Mouse (Mus musculus) gastrocnemius, adult 2 months (tissue): ENCODE measurements around the gene Pex6. TPM values are rescaled to one million over a fixed set of nuclear protein-coding genes. Genes with fewer than 3 reads are reported as not detected.

Source experiments
- DNase-seq: peaks from one replicate; pipeline ENCODE4 v3.0.0; 2022
- H3K27ac ChIP-seq: fragments of 200-600 bp; 2 replicates; pipeline ENCODE4 v1.8.1; 2022; ENCODE audit warnings: mild to moderate bottlenecking
- H3K4me3 ChIP-seq: fragments of 200-600 bp; 2 replicates; pipeline ENCODE4 v1.8.1; 2022; ENCODE audit warnings: mild to moderate bottlenecking, moderate library complexity
- CTCF ChIP-seq: fragments of 200-600 bp; IDR thresholded peaks from 2 replicates; pipeline ENCODE4 v1.8.1; 2022; ENCODE audit warnings: antibody characterized with exemption, mild to moderate bottlenecking, moderate library complexity
- intact Hi-C: fragments of 180-260 bp; cut with DNase I; formaldehyde crosslinking; loops from one replicate; pipeline ENCODE4 v1.15.1; 2025
- total RNA-seq, 2 experiments: library from RNA; stranded (reverse); gene quantifications; 2 replicates each; pipeline ENCODE4 v1.2.3; 2021

Pex6 gene
- total RNA-seq, 2 experiments from 2014 or later: 13.4 to 21.8 TPM

GRCm38 (mm10) chr17:46681466-46682118 is 29.7 kb upstream of the Pex6 start:
- no peak for TF ChIP-seq CTCF
- intact Hi-C loops: loop anchor here (1.0 to 5.0 kb wide), 3 partner anchors 24 to 71 kb away; partner anchors contain the start of genes Cnpy3, Klc4, Mrpl2 and Ppp2r5d
- Histone ChIP-seq H3K27ac (peak overlapping the region; percentile 92), H3K4me3 (peak overlapping the region; percentile 77)
- DNase-seq: no peak

- TF ChIP-seq CTCF: no peak
- no peak for DNase-seq
- no peak overlapping the region for H3K4me3 ChIP-seq
- H3K27ac ChIP-seq: no peak overlapping the region
- intact Hi-C loops: loop anchor here (5.0 kb wide), 1 partner anchor 69 kb away; the partner anchor contains the start of gene Cnpy3
Measured at GRCm38 (mm10) chr17:46682654-46683389, 28.4 kb upstream of the Pex6 start.

- intact Hi-C loops: no loop called here
- DNase-seq: no peak
- H3K27ac ChIP-seq: no peak overlapping the region
- TF ChIP-seq CTCF: no peak
- H3K4me3 ChIP-seq: no peak overlapping the region
Measured at GRCm38 (mm10) chr17:46685913-46686312, 25.4 kb upstream of the Pex6 start.

- Histone ChIP-seq H3K4me3 (no peak overlapping the region), H3K27ac (no peak overlapping the region)
- no peak for TF ChIP-seq CTCF
- intact Hi-C loops: no loop called here
- DNase-seq: no peak
Measured at GRCm38 (mm10) chr17:46690665-46691064, 20.6 kb upstream of the Pex6 start.

GRCm38 (mm10) chr17:46691390-46691789 is 19.9 kb upstream of the Pex6 start:
- Histone ChIP-seq H3K27ac (no peak overlapping the region), H3K4me3 (no peak overlapping the region)
- intact Hi-C loops: no loop called here
- DNase-seq: no peak
- TF ChIP-seq CTCF: no peak

- H3K4me3 ChIP-seq: no peak overlapping the region
- H3K27ac ChIP-seq: no peak overlapping the region
- intact Hi-C loops: no loop called here
- no peak for DNase-seq
- no peak for TF ChIP-seq CTCF
Measured at GRCm38 (mm10) chr17:46694517-46695063, 16.7 kb upstream of the Pex6 start.

- no peak for TF ChIP-seq CTCF
- Histone ChIP-seq H3K4me3 (no peak overlapping the region), H3K27ac (no peak overlapping the region)
- no peak for DNase-seq
- intact Hi-C loops: no loop called here
Measured at GRCm38 (mm10) chr17:46698515-46698914, 12.7 kb upstream of the Pex6 start.

- no peak for TF ChIP-seq CTCF
- H3K27ac ChIP-seq: no peak overlapping the region
- no peak overlapping the region for H3K4me3 ChIP-seq
- intact Hi-C loops: no loop called here
- no peak for DNase-seq
Measured at GRCm38 (mm10) chr17:46699245-46699644, 12.0 kb upstream of the Pex6 start.

GRCm38 (mm10) chr17:46699912-46700311 is 11.4 kb upstream of the Pex6 start:
- intact Hi-C loops: loop anchor here (10.0 kb wide), 1 partner anchor 145 kb away; the partner anchor contains the start of gene Srf

GRCm38 (mm10) chr17:46701489-46701888 is 9.8 kb upstream of the Pex6 start:
- DNase-seq: no peak
- no peak for TF ChIP-seq CTCF
- Histone ChIP-seq H3K4me3 (no peak overlapping the region), H3K27ac (no peak overlapping the region)
- intact Hi-C loops: loop anchor here (10.0 kb wide), 1 partner anchor 147 kb away; the partner anchor contains the start of gene Srf

More at GRCm38 (mm10) chr17:46699912-46700311, 11.4 kb upstream of the Pex6 start:
- DNase-seq: no peak
- H3K4me3 ChIP-seq: no peak overlapping the region
- TF ChIP-seq CTCF: no peak
- no peak overlapping the region for H3K27ac ChIP-seq

GRCm38 (mm10) chr17:46702100-46702499 is 9.2 kb upstream of the Pex6 start:
- no peak for DNase-seq
- no peak overlapping the region for H3K4me3 ChIP-seq
- intact Hi-C loops: loop anchor here (10.0 kb wide), 1 partner anchor 147 kb away; the partner anchor contains the start of gene Srf
- H3K27ac ChIP-seq: no peak overlapping the region
- no peak for TF ChIP-seq CTCF

GRCm38 (mm10) chr17:46702506-46702905 is 8.8 kb upstream of the Pex6 start:
- no peak for TF ChIP-seq CTCF
- H3K4me3 ChIP-seq: no peak overlapping the region
- intact Hi-C loops: loop anchor here (10.0 kb wide), 1 partner anchor 148 kb away; the partner anchor contains the start of gene Srf
- DNase-seq: no peak
- no peak overlapping the region for H3K27ac ChIP-seq
